Mouse (Mus musculus): ENCODE measurements at regions not wholly inside any gene's neighbourhood (a gene's known extent, or its start where the extent isn't known, plus 50 kb on each side); places are given as distances from the start of the nearest gene placed in this dataset.

- no peaks in the 10 kb centered on the region for H3K36me3 ChIP-seq
- no peak overlapping the region for H3K9ac ChIP-seq
- WGBS, result 75% methylated on average over 1 of the region's 1 CpGs
- H3K9me3 ChIP-seq, result no peaks in the 10 kb centered on the region; the same call in 1 of the 2 replicates
- H3K27me3 ChIP-seq, result no peaks in the 10 kb centered on the region
- no peak for ATAC-seq (ENCODE audit: low read depth)
- H3K4me3 ChIP-seq, result no peak overlapping the region
- no peak overlapping the region for H3K4me2 ChIP-seq
- no peak overlapping the region for H3K27ac ChIP-seq (replicated peaks)
- H3K4me1 ChIP-seq (replicated peaks), result no peaks in the 10 kb centered on the region
These were observed 51.1 kb upstream of the Adra1b start for GRCm38 (mm10) chr11:43952151-43952550.

DNA sequence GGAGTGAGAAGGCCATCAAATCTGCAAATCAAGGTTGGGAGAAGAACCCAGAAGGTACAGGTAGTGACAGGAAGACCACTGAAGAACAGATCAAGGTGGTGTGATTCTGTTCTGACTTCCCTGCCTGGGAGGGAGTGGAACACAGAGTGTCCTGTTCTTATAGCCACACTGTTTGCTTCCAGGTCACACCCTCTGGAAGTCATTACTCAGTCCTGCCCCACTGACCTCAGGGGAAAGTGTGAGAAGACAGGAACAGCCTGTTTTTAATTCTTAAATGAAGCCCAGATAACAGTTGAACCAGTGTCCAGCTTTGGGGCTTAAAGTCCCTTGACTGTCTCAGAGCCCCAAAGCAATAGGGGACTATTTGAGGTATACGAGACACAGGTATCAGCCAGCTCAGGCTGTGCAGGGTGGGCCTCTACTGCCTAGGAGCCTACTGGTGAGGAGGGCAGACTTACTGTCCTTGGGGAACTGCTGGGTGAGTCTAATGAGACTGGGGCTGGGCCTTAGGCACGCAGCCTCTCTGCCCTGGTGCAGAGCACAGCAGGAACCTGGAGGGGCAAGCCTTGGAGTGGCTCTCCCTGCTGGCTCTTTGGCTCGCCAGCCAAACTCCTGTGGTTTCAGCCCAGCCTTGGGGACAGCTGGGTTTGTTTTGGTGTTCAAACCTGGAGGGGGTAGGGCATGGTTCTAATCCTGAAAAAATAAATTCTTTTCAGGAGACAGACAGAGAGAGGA lies 57.4 kb upstream of the Adra1b start:
- Histone ChIP-seq H3K4me2 (no peak overlapping the region), H3K9ac (no peak overlapping the region), H3K27ac (replicated peaks) (no peak overlapping the region), H3K4me1 (replicated peaks) (no peaks in the 10 kb centered on the region), H3K9me3 (no peaks in the 10 kb centered on the region), H3K27me3 (no peaks in the 10 kb centered on the region), H3K36me3 (no peaks in the 10 kb centered on the region), H3K4me3 (no peak overlapping the region)
- ATAC-seq (ENCODE audit: low read depth), result no peak
- WGBS, result 53% methylated on average over 3 of the region's 3 CpGs

DNA sequence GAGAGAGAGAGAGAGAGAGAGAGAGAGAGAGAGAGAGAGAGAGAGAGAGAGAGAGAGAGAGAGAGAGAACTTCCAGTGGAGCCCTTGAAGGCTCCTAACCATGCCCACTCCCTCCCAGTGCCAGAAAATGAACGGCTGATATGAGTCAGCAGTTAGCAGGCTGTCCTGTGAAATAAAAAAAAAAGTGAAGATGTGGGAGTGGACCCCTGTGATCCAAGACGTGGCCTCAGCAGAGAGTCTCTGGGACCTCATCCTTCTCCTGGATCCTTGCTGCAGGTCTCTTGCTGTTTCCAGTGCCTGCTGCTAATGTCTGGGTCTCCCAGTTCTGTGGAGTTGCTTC lies 57.9 kb upstream of the Adra1b start:
- WGBS, result 63% methylated on average over 2 of the region's 2 CpGs
- no peak overlapping the region for H3K4me3 ChIP-seq
- H3K27ac ChIP-seq (replicated peaks), result no peak overlapping the region
- H3K9me3 ChIP-seq, result no peaks in the 10 kb centered on the region
- no peaks in the 10 kb centered on the region for H3K36me3 ChIP-seq
- H3K4me1 ChIP-seq (replicated peaks), result no peaks in the 10 kb centered on the region
- ATAC-seq (ENCODE audit: low read depth), result no peak
- H3K27me3 ChIP-seq, result no peaks in the 10 kb centered on the region
- H3K4me2 ChIP-seq, result no peak overlapping the region
- no peak overlapping the region for H3K9ac ChIP-seq

DNA sequence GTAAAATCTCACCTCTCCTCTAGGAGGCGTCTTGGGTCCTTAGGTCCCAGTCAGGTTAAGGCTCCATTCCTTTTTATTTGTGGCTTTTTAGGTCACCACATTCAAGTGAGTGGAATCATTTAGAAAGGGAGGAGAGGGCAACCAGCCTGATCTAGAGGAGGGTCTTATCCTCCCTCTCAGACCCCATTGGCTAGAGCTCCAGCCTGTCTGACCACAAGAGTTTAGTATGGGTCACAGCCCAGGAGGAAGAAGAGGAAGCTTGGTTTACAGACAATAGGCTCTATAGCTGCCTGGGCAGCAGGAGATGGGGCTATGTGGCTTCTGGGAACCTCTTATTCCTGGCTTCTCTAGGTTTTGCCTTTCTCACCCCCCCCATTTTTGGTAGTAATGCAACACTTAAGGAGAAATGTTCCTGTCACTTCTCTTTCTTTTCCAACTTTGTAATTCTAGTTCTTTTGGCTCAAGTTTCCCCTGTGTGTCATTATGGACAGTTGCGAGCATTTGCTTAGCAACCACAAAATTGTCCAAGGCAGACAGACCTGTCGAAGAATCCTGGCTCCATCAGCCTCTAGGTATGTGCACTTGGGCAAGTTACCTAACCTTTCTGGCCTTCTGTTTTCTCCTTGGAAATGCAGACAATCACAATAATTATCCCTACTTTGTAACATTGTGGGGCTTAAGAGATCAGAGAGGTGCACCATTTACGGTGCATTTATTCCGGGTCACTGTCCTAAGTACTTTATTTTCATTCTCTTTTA lies 59.5 kb upstream of the Adra1b start:
- no peak for ATAC-seq (ENCODE audit: low read depth)
- Histone ChIP-seq H3K4me1 (replicated peaks) (no peaks in the 10 kb centered on the region), H3K4me2 (no peak overlapping the region), H3K27ac (replicated peaks) (no peak overlapping the region), H3K4me3 (no peak overlapping the region), H3K9me3 (no peaks in the 10 kb centered on the region), H3K36me3 (no peaks in the 10 kb centered on the region), H3K27me3 (no peaks in the 10 kb centered on the region), H3K9ac (no peak overlapping the region)
- WGBS, result 77% methylated on average over 5 of the region's 5 CpGs

- Histone ChIP-seq H3K36me3 (no peaks in the 10 kb centered on the region), H3K27ac (replicated peaks) (no peak overlapping the region), H3K27me3 (no peaks in the 10 kb centered on the region), H3K4me3 (no peak overlapping the region), H3K9ac (no peak overlapping the region), H3K9me3 (no peaks in the 10 kb centered on the region), H3K4me1 (replicated peaks) (no peaks in the 10 kb centered on the region), H3K4me2 (no peak overlapping the region)
- 92% methylated on average over 6 of the region's 6 CpGs for WGBS
- ATAC-seq (ENCODE audit: low read depth), result no peak
These were observed 60.5 kb upstream of the Adra1b start for GRCm38 (mm10) chr11:43961398-43962070.

DNA sequence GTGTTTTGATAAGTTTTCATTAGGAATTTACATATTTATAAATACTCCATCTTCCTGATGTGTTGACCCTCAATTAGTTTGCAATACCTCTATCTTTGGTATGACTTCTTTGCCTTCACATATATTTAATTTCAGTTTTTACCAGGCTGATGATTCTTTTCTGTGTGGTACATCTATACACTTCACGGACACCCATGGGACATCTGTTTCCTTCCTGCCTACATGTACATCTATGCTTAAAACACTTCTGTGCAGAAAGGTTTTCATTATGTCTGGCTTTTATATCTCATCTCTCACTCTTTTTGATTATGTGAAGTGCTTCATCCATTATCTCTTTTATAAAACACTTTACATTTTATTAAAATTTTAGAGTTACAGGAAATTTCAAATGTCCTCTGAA lies 66.8 kb upstream of the Adra1b start:
- no peak for ATAC-seq (ENCODE audit: low read depth)
- no peak overlapping the region for H3K27ac ChIP-seq (replicated peaks)
- 87% methylated on average over 1 of the region's 1 CpGs for WGBS
- no peak overlapping the region for H3K4me2 ChIP-seq
- H3K9ac ChIP-seq, result no peak overlapping the region
- H3K4me1 ChIP-seq (replicated peaks), result no peaks in the 10 kb centered on the region
- H3K9me3 ChIP-seq, result no peaks in the 10 kb centered on the region
- no peaks in the 10 kb centered on the region for H3K27me3 ChIP-seq
- H3K36me3 ChIP-seq, result no peaks in the 10 kb centered on the region
- no peak overlapping the region for H3K4me3 ChIP-seq

GRCm38 (mm10) chr11:43971886-43972285 lies 70.9 kb upstream of the Adra1b start:
- 85% methylated on average over 3 of the region's 3 CpGs for WGBS
- Histone ChIP-seq H3K27ac (replicated peaks) (no peak overlapping the region), H3K4me3 (no peak overlapping the region), H3K27me3 (no peaks in the 10 kb centered on the region), H3K4me1 (replicated peaks) (no peaks in the 10 kb centered on the region), H3K9me3 (no peaks in the 10 kb centered on the region), H3K9ac (no peak overlapping the region), H3K4me2 (no peak overlapping the region), H3K36me3 (no peaks in the 10 kb centered on the region)
- ATAC-seq (ENCODE audit: low read depth), result no peak

GRCm38 (mm10) chr11:43976024-43976423 lies 75.0 kb upstream of the Adra1b start:
- no peak for ATAC-seq (ENCODE audit: low read depth)
- no peak overlapping the region for H3K27ac ChIP-seq (replicated peaks)
- no peaks in the 10 kb centered on the region for H3K9me3 ChIP-seq
- H3K36me3 ChIP-seq, result no peaks in the 10 kb centered on the region
- 0 out of 2 replicates have a peak, but pooled peaks cover 7% of the 10 kb centered on the region for H3K4me1 ChIP-seq (replicated peaks)
- no peak overlapping the region for H3K4me2 ChIP-seq
- 60% methylated on average over 4 of the region's 4 CpGs for WGBS
- no peak overlapping the region for H3K9ac ChIP-seq
- no peak overlapping the region for H3K4me3 ChIP-seq
- no peaks in the 10 kb centered on the region for H3K27me3 ChIP-seq

GRCm38 (mm10) chr11:43979406-43979805 lies 78.4 kb upstream of the Adra1b start:
- Histone ChIP-seq H3K4me1 (replicated peaks) (0 out of 2 replicates have a peak, but pooled peaks cover 7% of the 10 kb centered on the region), H3K27me3 (no peaks in the 10 kb centered on the region), H3K36me3 (no peaks in the 10 kb centered on the region), H3K4me2 (no peak overlapping the region), H3K9ac (no peak overlapping the region), H3K4me3 (no peak overlapping the region), H3K9me3 (no peaks in the 10 kb centered on the region), H3K27ac (replicated peaks) (no peak overlapping the region)
- 58% methylated on average over 7 of the region's 7 CpGs for WGBS
- ATAC-seq (ENCODE audit: low read depth), result no peak

- no peak overlapping the region for H3K4me2 ChIP-seq
- no peak overlapping the region for H3K9ac ChIP-seq
- WGBS, result 79% methylated on average over 4 of the region's 4 CpGs
- 0 out of 2 replicates have a peak, but pooled peaks cover 7% of the 10 kb centered on the region for H3K4me1 ChIP-seq (replicated peaks)
- H3K27me3 ChIP-seq, result no peaks in the 10 kb centered on the region
- no peaks in the 10 kb centered on the region for H3K9me3 ChIP-seq
- no peak for ATAC-seq (ENCODE audit: low read depth)
- no peak overlapping the region for H3K4me3 ChIP-seq
- H3K27ac ChIP-seq (replicated peaks), result no peak overlapping the region
- no peaks in the 10 kb centered on the region for H3K36me3 ChIP-seq
These were observed 79.4 kb upstream of the Adra1b start for GRCm38 (mm10) chr11:43980444-43980843.

- Histone ChIP-seq H3K4me2 (no peak overlapping the region), H3K36me3 (no peaks in the 10 kb centered on the region), H3K4me1 (replicated peaks) (no peaks in the 10 kb centered on the region), H3K4me3 (no peak overlapping the region), H3K9me3 (no peaks in the 10 kb centered on the region), H3K27me3 (no peaks in the 10 kb centered on the region), H3K27ac (replicated peaks) (no peak overlapping the region), H3K9ac (no peak overlapping the region)
- no peak for ATAC-seq (ENCODE audit: low read depth)
- 85% methylated on average over 1 of the region's 1 CpGs for WGBS
These were observed 89.0 kb upstream of the Adra1b start for GRCm38 (mm10) chr11:43989911-43990430.

DNA sequence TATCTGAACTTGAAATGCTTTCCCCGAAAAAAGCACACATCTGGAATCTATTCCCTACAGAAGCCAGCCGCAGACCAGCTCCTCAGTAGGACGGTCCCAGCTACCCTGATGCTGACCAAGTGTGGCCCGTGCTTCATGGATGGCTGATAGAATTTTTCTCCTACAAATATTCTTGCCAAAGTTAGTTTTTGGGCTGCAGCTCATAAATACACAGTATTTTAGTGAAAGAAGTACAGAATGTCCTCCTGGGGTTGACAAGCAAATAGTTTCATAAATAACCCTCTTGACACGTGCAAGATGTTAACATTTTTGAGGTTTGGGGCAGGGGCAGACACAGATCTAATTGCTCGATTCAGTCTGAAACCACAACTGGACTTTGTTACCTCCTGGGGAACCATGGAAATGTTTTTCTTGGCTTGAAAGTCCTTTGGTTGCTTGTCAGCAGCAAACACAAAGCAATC lies 91.0 kb upstream of the Adra1b start:
- Histone ChIP-seq H3K27me3 (no peaks in the 10 kb centered on the region), H3K4me2 (no peak overlapping the region), H3K4me1 (replicated peaks) (no peaks in the 10 kb centered on the region), H3K36me3 (no peaks in the 10 kb centered on the region), H3K9me3 (no peaks in the 10 kb centered on the region), H3K27ac (replicated peaks) (no peak overlapping the region), H3K9ac (no peak overlapping the region), H3K4me3 (no peak overlapping the region)
- no peak for ATAC-seq (ENCODE audit: low read depth)
- 80% methylated on average over 6 of the region's 6 CpGs for WGBS

Measured in neural tube, embryonic 13.5 days (tissue).